Mouse (Mus musculus): Measurements from ENCODE around the gene Bok. TPM values are rescaled to one million over a fixed set of nuclear protein-coding genes. Genes with fewer than 3 reads are reported as not detected.

Bok gene
- polyA plus RNA-seq, 1 experiment from 2014 or later: 41.9 TPM

- no peak overlapping the region for H3K27ac ChIP-seq
- no peaks in the 10 kb centered on the region for H3K9me3 ChIP-seq
- 0 out of 2 replicates have a peak, but pooled peaks cover 2% of the 10 kb centered on the region for H3K4me1 ChIP-seq
- no peak overlapping the region for H3K9ac ChIP-seq
- no peak overlapping the region for H3K4me2 ChIP-seq (replicated peaks)
- H3K27me3 ChIP-seq (replicated peaks): no peaks in the 10 kb centered on the region
- no peak for ATAC-seq (ENCODE audit: low FRiP score, low read depth)
- WGBS: 95% methylated on average over 9 of the region's 9 CpGs
- no peak overlapping the region for H3K4me3 ChIP-seq
- peaks cover 5% of the 10 kb centered on the region; the same call in 1 of the 2 replicates for H3K36me3 ChIP-seq
Observed at GRCm38 (mm10) chr1:93692773-93693172, 7.3 kb downstream of the Bok start.

GRCm38 (mm10) chr1:93693502-93693901, 8.0 kb downstream of the Bok start:
- Histone ChIP-seq H3K27ac (no peak overlapping the region), H3K36me3 (peaks cover 5% of the 10 kb centered on the region; the same call in 1 of the 2 replicates), H3K4me1 (0 out of 2 replicates have a peak, but pooled peaks cover 2% of the 10 kb centered on the region), H3K4me3 (no peak overlapping the region), H3K4me2 (replicated peaks) (no peak overlapping the region), H3K9ac (no peak overlapping the region), H3K27me3 (replicated peaks) (no peaks in the 10 kb centered on the region), H3K9me3 (no peaks in the 10 kb centered on the region)
- no peak for ATAC-seq (ENCODE audit: low FRiP score, low read depth)
- 89% methylated on average over 3 of the region's 3 CpGs for WGBS

GRCm38 (mm10) chr1:93693943-93694342, 8.5 kb downstream of the Bok start:
- no peaks in the 10 kb centered on the region for H3K27me3 ChIP-seq (replicated peaks)
- WGBS: 95% methylated on average over 10 of the region's 10 CpGs
- H3K27ac ChIP-seq: no peak overlapping the region
- no peak overlapping the region for H3K4me3 ChIP-seq
- H3K9ac ChIP-seq: no peak overlapping the region
- no peak overlapping the region for H3K4me2 ChIP-seq (replicated peaks)
- H3K4me1 ChIP-seq: 0 out of 2 replicates have a peak, but pooled peaks cover 2% of the 10 kb centered on the region
- no peaks in the 10 kb centered on the region for H3K9me3 ChIP-seq
- peaks cover 5% of the 10 kb centered on the region; the same call in 1 of the 2 replicates for H3K36me3 ChIP-seq
- no peak for ATAC-seq (ENCODE audit: low FRiP score, low read depth)

- Histone ChIP-seq H3K9ac (no peak overlapping the region), H3K4me2 (replicated peaks) (no peak overlapping the region), H3K4me3 (no peak overlapping the region), H3K27ac (no peak overlapping the region), H3K27me3 (replicated peaks) (no peaks in the 10 kb centered on the region), H3K4me1 (0 out of 2 replicates have a peak, but pooled peaks cover 2% of the 10 kb centered on the region), H3K36me3 (peaks cover 5% of the 10 kb centered on the region; the same call in 1 of the 2 replicates), H3K9me3 (no peaks in the 10 kb centered on the region)
- 88% methylated on average over 6 of the region's 6 CpGs for WGBS
- no peak for ATAC-seq (ENCODE audit: low FRiP score, low read depth)
Observed at GRCm38 (mm10) chr1:93694966-93695365, 9.5 kb downstream of the Bok start.

- no peak overlapping the region for H3K27ac ChIP-seq
- no peak overlapping the region for H3K9ac ChIP-seq
- no peaks in the 10 kb centered on the region for H3K27me3 ChIP-seq (replicated peaks)
- 23% methylated on average over 3 of the region's 3 CpGs for WGBS
- H3K9me3 ChIP-seq: no peaks in the 10 kb centered on the region
- 0 out of 2 replicates have a peak, but pooled peaks cover 2% of the 10 kb centered on the region for H3K4me1 ChIP-seq
- peaks cover 5% of the 10 kb centered on the region; the same call in 1 of the 2 replicates for H3K36me3 ChIP-seq
- H3K4me2 ChIP-seq (replicated peaks): no peak overlapping the region
- no peak for ATAC-seq (ENCODE audit: low FRiP score, low read depth)
- H3K4me3 ChIP-seq: no peak overlapping the region
Observed at GRCm38 (mm10) chr1:93697317-93697716, 11.9 kb downstream of the Bok start.

GRCm38 (mm10) chr1:93699159-93699558, 13.7 kb downstream of the Bok start:
- Histone ChIP-seq H3K9ac (no peak overlapping the region), H3K4me2 (replicated peaks) (no peak overlapping the region), H3K27me3 (replicated peaks) (no peaks in the 10 kb centered on the region), H3K27ac (no peak overlapping the region), H3K36me3 (peaks cover 8% of the 10 kb centered on the region; the same call in 1 of the 2 replicates), H3K9me3 (no peaks in the 10 kb centered on the region), H3K4me3 (no peak overlapping the region), H3K4me1 (0 out of 2 replicates have a peak, but pooled peaks cover 2% of the 10 kb centered on the region)
- WGBS: 76% methylated on average over 4 of the region's 4 CpGs
- ATAC-seq (ENCODE audit: low FRiP score, low read depth): no peak

- Histone ChIP-seq H3K9me3 (no peaks in the 10 kb centered on the region), H3K4me1 (0 out of 2 replicates have a peak, but pooled peaks cover 2% of the 10 kb centered on the region), H3K27ac (no peak overlapping the region), H3K4me3 (no peak overlapping the region), H3K9ac (no peak overlapping the region), H3K27me3 (replicated peaks) (no peaks in the 10 kb centered on the region), H3K4me2 (replicated peaks) (no peak overlapping the region), H3K36me3 (peaks cover 18% of the 10 kb centered on the region; the same call in 1 of the 2 replicates)
- ATAC-seq (ENCODE audit: low FRiP score, low read depth): no peak
- WGBS: 94% methylated on average over 1 of the region's 1 CpGs
Observed at GRCm38 (mm10) chr1:93702106-93702505, 16.6 kb downstream of the Bok start.

- ATAC-seq (ENCODE audit: low FRiP score, low read depth): no peak
- H3K4me2 ChIP-seq (replicated peaks): no peak overlapping the region
- H3K9ac ChIP-seq: no peak overlapping the region
- H3K36me3 ChIP-seq: peaks cover 18% of the 10 kb centered on the region
- H3K27ac ChIP-seq: no peak overlapping the region
- H3K4me3 ChIP-seq: no peak overlapping the region
- no peaks in the 10 kb centered on the region for H3K27me3 ChIP-seq (replicated peaks)
- 91% methylated on average over 10 of the region's 10 CpGs for WGBS
- H3K4me1 ChIP-seq: no peaks in the 10 kb centered on the region
- H3K9me3 ChIP-seq: no peaks in the 10 kb centered on the region
Observed at GRCm38 (mm10) chr1:93703472-93704048, 18.1 kb downstream of the Bok start.

- 91% methylated on average over 9 of the region's 9 CpGs for WGBS
- ATAC-seq (ENCODE audit: low FRiP score, low read depth): no peak
- H3K9ac ChIP-seq: no peak overlapping the region
Observed at GRCm38 (mm10) chr1:93704341-93704740, 18.9 kb downstream of the Bok start.

GRCm38 (mm10) chr1:93705389-93705788, 19.9 kb downstream of the Bok start:
- H3K9me3 ChIP-seq: no peaks in the 10 kb centered on the region
- ATAC-seq (ENCODE audit: low FRiP score, low read depth): no peak
- H3K27me3 ChIP-seq (replicated peaks): no peaks in the 10 kb centered on the region
- H3K36me3 ChIP-seq: peaks cover 18% of the 10 kb centered on the region
- no peak overlapping the region for H3K9ac ChIP-seq
- H3K4me1 ChIP-seq: no peaks in the 10 kb centered on the region
- H3K4me2 ChIP-seq (replicated peaks): no peak overlapping the region
- 68% methylated on average over 3 of the region's 3 CpGs for WGBS
- no peak overlapping the region for H3K4me3 ChIP-seq
- no peak overlapping the region for H3K27ac ChIP-seq

More at GRCm38 (mm10) chr1:93704341-93704740, 18.9 kb downstream of the Bok start:
- Histone ChIP-seq H3K4me3 (no peak overlapping the region), H3K4me1 (no peaks in the 10 kb centered on the region), H3K36me3 (peaks cover 18% of the 10 kb centered on the region), H3K4me2 (replicated peaks) (no peak overlapping the region), H3K27me3 (replicated peaks) (no peaks in the 10 kb centered on the region), H3K27ac (no peak overlapping the region), H3K9me3 (no peaks in the 10 kb centered on the region)

- Histone ChIP-seq H3K4me1 (no peaks in the 10 kb centered on the region), H3K27me3 (replicated peaks) (no peaks in the 10 kb centered on the region), H3K9me3 (no peaks in the 10 kb centered on the region), H3K36me3 (peaks cover 24% of the 10 kb centered on the region), H3K9ac (no peak overlapping the region), H3K27ac (no peak overlapping the region), H3K4me3 (no peak overlapping the region), H3K4me2 (replicated peaks) (no peak overlapping the region)
- ATAC-seq (ENCODE audit: low FRiP score, low read depth): no peak
- WGBS: 85% methylated on average over 2 of the region's 2 CpGs
Observed at GRCm38 (mm10) chr1:93716166-93716565, 30.7 kb downstream of the Bok start.

- H3K27ac ChIP-seq: no peak overlapping the region
- ATAC-seq (ENCODE audit: low FRiP score, low read depth): no peak
- H3K9me3 ChIP-seq: no peaks in the 10 kb centered on the region
- no peak overlapping the region for H3K4me3 ChIP-seq
- no peak overlapping the region for H3K9ac ChIP-seq
- H3K36me3 ChIP-seq: peaks cover 8% of the 10 kb centered on the region; the same call in 1 of the 2 replicates
- no peaks in the 10 kb centered on the region for H3K27me3 ChIP-seq (replicated peaks)
- no peaks in the 10 kb centered on the region for H3K4me1 ChIP-seq
- H3K4me2 ChIP-seq (replicated peaks): no peak overlapping the region
- 67% methylated on average over 7 of the region's 7 CpGs for WGBS
Observed at GRCm38 (mm10) chr1:93721557-93721956, 36.1 kb downstream of the Bok start.

- H3K4me2 ChIP-seq (replicated peaks): no peak overlapping the region
- H3K27ac ChIP-seq: no peak overlapping the region
- no peak overlapping the region for H3K9ac ChIP-seq
- no peaks in the 10 kb centered on the region for H3K9me3 ChIP-seq
- no peak overlapping the region for H3K4me3 ChIP-seq
- no peaks in the 10 kb centered on the region for H3K4me1 ChIP-seq
- WGBS: 93% methylated on average over 3 of the region's 3 CpGs
- ATAC-seq (ENCODE audit: low FRiP score, low read depth): no peak
- peaks cover 7% of the 10 kb centered on the region; the same call in 1 of the 2 replicates for H3K36me3 ChIP-seq
- H3K27me3 ChIP-seq (replicated peaks): no peaks in the 10 kb centered on the region
Observed at GRCm38 (mm10) chr1:93724623-93725022, 39.2 kb downstream of the Bok start.

All from neural tube, embryonic 12.5 days (tissue).